Mouse (Mus musculus) limb, embryonic 14.5 days (tissue): ENCODE data around the gene Eipr1. TPM values are rescaled to one million over a fixed set of nuclear protein-coding genes. Genes with fewer than 3 reads are reported as not detected.

ENCODE experiments used
- ATAC-seq: fragments of 200-750 bp; cut with Nextera tagmentation; 2 replicates; pipeline ENCODE4 v1.8.0; 2017; ENCODE audit warnings: low read depth, moderate number of reproducible peaks, moderate TSS enrichment; ENCODE audit not compliant: low FRiP score
- DNase-seq: peaks from one replicate; pipeline ENCODE4 v3.0.0-alpha.2; 2015; ENCODE audit warnings: low spot score
- H3K27ac ChIP-seq: fragments of 300-500 bp; sonication (generic); replicated peaks from 2 replicates; pipeline ENCODE4 v1.5.1; 2014; ENCODE audit warnings: low read depth, mild to moderate bottlenecking, low read length, moderate library complexity, mixed read lengths
- H3K27me3 ChIP-seq: fragments of 300-500 bp; sonication (generic); 2 replicates; pipeline ENCODE4 v1.6.1; 2014; ENCODE audit warnings: low read length, mixed read lengths; ENCODE audit not compliant: control insufficient read depth, insufficient read depth
- H3K36me3 ChIP-seq: fragments of 300-500 bp; sonication (generic); 2 replicates; pipeline ENCODE4 v1.6.1; 2014; ENCODE audit warnings: mild to moderate bottlenecking, low read length, moderate library complexity, mixed read lengths; ENCODE audit not compliant: control insufficient read depth, insufficient read depth
- H3K4me1 ChIP-seq: fragments of 300-500 bp; sonication (generic); 2 replicates; pipeline ENCODE4 v1.6.1; 2014; ENCODE audit warnings: antibody characterized with exemption, low read length, mixed read lengths; ENCODE audit not compliant: control insufficient read depth, insufficient read depth
- H3K4me2 ChIP-seq: fragments of 300-500 bp; sonication (generic); replicated peaks from 2 replicates; pipeline ENCODE4 v1.6.1; 2014; ENCODE audit warnings: low read depth, mild to moderate bottlenecking, low read length, moderate library complexity; ENCODE audit not compliant: severe bottlenecking
- H3K4me3 ChIP-seq: fragments of 300-500 bp; sonication (generic); replicated peaks from 2 replicates; pipeline ENCODE4 v1.5.1; 2014; ENCODE audit warnings: low read length
- H3K9ac ChIP-seq: fragments of 300-500 bp; sonication (generic); 2 replicates; pipeline ENCODE4 v1.6.1; 2014; ENCODE audit warnings: mild to moderate bottlenecking, low read depth, low read length, moderate library complexity; ENCODE audit not compliant: severe bottlenecking
- H3K9me3 ChIP-seq: fragments of 300-500 bp; sonication (generic); 2 replicates; pipeline ENCODE4 v1.6.1; 2016; ENCODE audit warnings: low read length; ENCODE audit not compliant: control insufficient read depth
- POLR2A ChIP-seq: fragments of 200-500 bp; IDR thresholded peaks from 2 replicates; pipeline ENCODE4 v1.8.0; 2012; ENCODE audit warnings: inconsistent platforms, mild to moderate bottlenecking, moderate library complexity, borderline replicate concordance; ENCODE audit not compliant: insufficient read depth, insufficient read length; ENCODE audit errors: extremely low read depth
- WGBS: fragments of 180-500 bp; shearing (Covaris S2); extraction: QIAGEN DNeasy Blood & Tissue Kit; methylation state at CpG from one replicate; pipeline ENCODE4 v1.1.7; 2014; 5-methylcytosine and 5-hydroxymethylcytosine counted together
- polyA plus RNA-seq, 2 experiments: library from polyadenylated mRNA; depleted of rRNA in 1 of 2; stranded (reverse) in 1 of 2; unstranded in 1 of 2; fragments of >200 nt; fragmentation: Nextera tagmentation in 1 of 2; extraction: Ambion mirVana in 1 of 2; gene quantifications; 2 replicates each; pipeline versions ENCODE4 v1.2.1 to v1.2.3; 2012 to 2014

Gene Eipr1
- polyA plus RNA-seq, 2 experiments = 18.8 to 31.2 TPM

DNA sequence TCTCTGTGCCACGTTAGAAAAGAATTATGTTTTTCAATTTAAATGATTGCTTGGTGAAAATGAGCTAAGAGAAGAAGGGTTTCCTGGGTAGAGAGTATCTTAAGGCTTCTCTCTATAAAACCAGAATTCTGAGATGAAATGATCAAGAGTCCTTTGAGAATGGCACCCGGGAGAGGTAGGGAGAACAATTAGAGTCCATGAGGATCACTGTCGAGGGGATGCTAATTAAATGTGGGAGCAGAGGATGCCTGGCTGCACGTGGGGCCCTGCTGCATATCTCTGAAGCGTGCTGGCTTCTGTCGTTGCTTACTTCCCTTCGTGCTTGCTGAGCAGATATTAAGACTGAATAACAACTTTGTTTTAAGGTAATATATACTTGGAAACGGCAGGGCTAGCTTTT is 23.5 kb downstream of the Eipr1 start:
- no peak overlapping the region for H3K4me3 ChIP-seq
- DNase-seq (no peak), ATAC-seq (no peak)
- no peak overlapping the region for H3K9ac ChIP-seq
- H3K27ac ChIP-seq = no peak overlapping the region
- H3K36me3 ChIP-seq = peaks cover under 1% of the 10 kb centered on the region; the same call in 1 of the 2 replicates
- 47% methylated on average over 8 of the region's 8 CpGs for WGBS
- H3K4me2 ChIP-seq = no peak overlapping the region
- no peaks in the 10 kb centered on the region for H3K9me3 ChIP-seq
- no peak for TF ChIP-seq POLR2A
- H3K27me3 ChIP-seq = no peaks in the 10 kb centered on the region
- H3K4me1 ChIP-seq = no peaks in the 10 kb centered on the region

DNA sequence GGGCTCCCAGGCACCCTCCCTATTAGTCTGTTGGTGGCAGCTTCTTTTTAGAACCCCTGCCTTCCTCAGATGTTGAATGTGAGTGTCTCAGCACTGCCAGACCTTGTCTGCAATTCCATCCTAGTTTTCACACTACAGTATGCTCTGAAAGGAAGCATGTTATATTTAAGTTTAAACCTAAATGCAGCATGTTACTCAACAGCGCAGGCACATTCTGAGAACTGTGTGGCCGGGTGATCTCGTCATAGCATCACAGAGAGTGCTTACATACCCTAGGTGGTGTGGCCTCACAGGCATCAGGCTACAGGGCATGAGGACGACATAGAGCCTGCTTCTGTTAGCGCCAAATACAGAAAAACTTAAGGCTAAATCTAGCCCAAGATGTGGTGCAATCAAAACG is 24.0 kb downstream of the Eipr1 start:
- no peaks in the 10 kb centered on the region for H3K27me3 ChIP-seq
- H3K4me2 ChIP-seq = no peak overlapping the region
- DNase-seq (no peak), ATAC-seq (no peak)
- H3K36me3 ChIP-seq = no peaks in the 10 kb centered on the region
- H3K4me3 ChIP-seq = no peak overlapping the region
- H3K9ac ChIP-seq = no peak overlapping the region
- no peaks in the 10 kb centered on the region for H3K4me1 ChIP-seq
- no peak for TF ChIP-seq POLR2A
- WGBS = 86% methylated on average over 6 of the region's 6 CpGs
- no peak overlapping the region for H3K27ac ChIP-seq
- H3K9me3 ChIP-seq = no peaks in the 10 kb centered on the region

DNA sequence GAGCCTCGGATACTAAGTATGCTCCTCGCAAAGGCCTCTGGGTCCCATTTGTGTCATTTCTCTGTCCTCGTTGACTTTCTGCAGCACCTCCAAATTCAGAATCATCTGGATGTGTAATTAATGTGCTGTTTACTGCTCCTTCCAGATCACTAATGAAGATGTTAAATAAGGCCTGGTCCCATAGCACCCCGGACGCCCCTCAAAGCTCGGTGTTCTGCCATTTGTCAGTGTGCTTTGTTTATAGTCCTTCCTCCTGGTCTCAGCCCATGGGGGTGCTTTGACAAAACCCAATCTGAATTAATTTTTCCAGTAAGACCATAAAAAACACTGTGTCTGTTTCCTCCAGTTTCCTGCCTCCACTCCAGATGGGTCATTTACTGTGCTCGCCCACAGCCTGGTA is 28.6 kb downstream of the Eipr1 start:
- ATAC-seq (no peak), DNase-seq (no peak)
- WGBS = 50% methylated on average over 7 of the region's 7 CpGs
- Histone ChIP-seq H3K4me2 (no peak overlapping the region), H3K27ac (no peak overlapping the region), H3K4me1 (peaks cover 13% of the 10 kb centered on the region), H3K27me3 (no peaks in the 10 kb centered on the region), H3K36me3 (no peaks in the 10 kb centered on the region), H3K9ac (no peak overlapping the region), H3K9me3 (no peaks in the 10 kb centered on the region), H3K4me3 (no peak overlapping the region)
- no peak for TF ChIP-seq POLR2A

DNA sequence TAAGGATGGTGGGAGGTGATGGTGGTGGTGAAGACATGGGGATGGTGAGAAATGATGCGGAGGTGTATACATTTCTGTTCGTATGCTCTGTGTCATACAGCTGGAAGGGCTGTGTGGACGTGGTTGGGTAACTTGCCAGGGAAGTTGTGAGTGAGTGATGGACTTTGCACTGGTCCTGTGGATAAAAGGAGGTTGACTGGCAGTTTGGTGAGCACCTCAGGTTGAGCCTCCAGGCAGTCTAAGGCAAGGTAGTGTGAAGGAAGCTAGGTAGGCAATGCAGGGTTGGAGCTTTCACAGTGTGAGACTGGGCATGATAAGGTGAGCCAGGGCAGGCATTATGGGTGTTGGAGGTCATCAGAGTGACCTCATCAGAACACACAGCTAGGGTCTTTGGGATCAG is 31.0 kb downstream of the Eipr1 start:
- no peak overlapping the region for H3K4me3 ChIP-seq
- no peaks in the 10 kb centered on the region for H3K36me3 ChIP-seq
- H3K27me3 ChIP-seq = no peaks in the 10 kb centered on the region
- whole genome bisulfite sequencing = 90% methylated on average over 3 of the region's 3 CpGs
- no peak for TF ChIP-seq POLR2A
- no peak overlapping the region for H3K27ac ChIP-seq
- H3K9me3 ChIP-seq = no peaks in the 10 kb centered on the region
- ATAC-seq (no peak), DNase-seq (no peak)
- H3K9ac ChIP-seq = no peak overlapping the region
- no peak overlapping the region for H3K4me2 ChIP-seq
- peaks cover 13% of the 10 kb centered on the region for H3K4me1 ChIP-seq

DNA sequence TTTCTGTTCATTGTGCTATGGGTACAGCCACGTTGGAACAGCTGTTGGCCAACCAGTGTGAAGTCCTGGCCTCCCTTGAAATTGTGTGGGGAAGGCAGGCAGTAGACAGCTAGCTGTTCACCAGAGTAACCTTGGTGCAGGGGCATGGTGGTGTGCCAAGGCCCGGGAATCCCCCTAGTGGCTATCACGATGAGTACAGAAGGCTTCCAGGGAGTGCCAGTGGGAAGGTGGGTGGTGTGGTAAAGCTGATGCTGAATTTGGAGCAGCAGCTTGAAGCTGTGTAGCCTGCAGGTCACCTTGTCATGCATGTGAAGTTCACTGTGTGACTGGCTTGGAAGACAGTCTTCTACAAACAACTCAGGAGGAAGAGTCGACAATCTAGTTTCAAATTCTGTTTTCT is 32.8 kb downstream of the Eipr1 start:
- no peak for TF ChIP-seq POLR2A
- no peaks in the 10 kb centered on the region for H3K9me3 ChIP-seq
- no peak for DNase-seq
- H3K4me3 ChIP-seq = no peak overlapping the region
- H3K27me3 ChIP-seq = no peaks in the 10 kb centered on the region
- 36% methylated on average over 4 of the region's 4 CpGs for WGBS
- H3K4me2 ChIP-seq = no peak overlapping the region
- H3K4me1 ChIP-seq = peaks cover 13% of the 10 kb centered on the region
- H3K36me3 ChIP-seq = no peaks in the 10 kb centered on the region
- no peak for ATAC-seq
- H3K9ac ChIP-seq = no peak overlapping the region
- H3K27ac ChIP-seq = peak overlapping the region; percentile 16; the same call in 1 of the 2 replicates

DNA sequence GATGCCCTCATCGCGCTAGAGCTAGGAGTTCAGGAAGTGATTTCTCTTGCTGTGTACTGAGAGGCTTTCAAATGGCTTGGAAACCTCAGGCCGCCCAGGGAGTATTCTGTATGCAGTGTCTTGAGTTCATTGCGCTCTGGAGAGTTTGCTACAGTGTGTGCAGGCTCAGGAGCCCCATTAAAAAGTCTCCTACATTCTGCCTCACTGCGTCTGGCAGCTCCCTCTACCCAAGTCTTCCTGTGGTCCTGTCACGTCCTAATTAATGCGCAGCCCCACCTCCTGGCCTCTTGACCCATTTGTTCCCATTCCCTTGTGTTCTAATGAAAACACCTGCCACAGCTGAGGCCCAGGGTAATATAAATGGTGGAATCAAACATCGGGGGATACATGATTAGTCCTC is 33.3 kb downstream of the Eipr1 start:
- peaks cover 13% of the 10 kb centered on the region for H3K4me1 ChIP-seq
- H3K27me3 ChIP-seq = no peaks in the 10 kb centered on the region
- WGBS = 30% methylated on average over 8 of the region's 8 CpGs
- TF ChIP-seq POLR2A = no peak
- H3K4me3 ChIP-seq = no peak overlapping the region
- 0 out of 2 replicates have a peak overlapping the region, but pooled peaks have one; percentile 16 for H3K27ac ChIP-seq
- H3K4me2 ChIP-seq = no peak overlapping the region
- ATAC-seq (no peak), DNase-seq (no peak)
- H3K36me3 ChIP-seq = no peaks in the 10 kb centered on the region
- H3K9ac ChIP-seq = no peak overlapping the region
- H3K9me3 ChIP-seq = no peaks in the 10 kb centered on the region
